Mouse (Mus musculus) lung, postnatal 0 days (tissue): Measurements from ENCODE around the gene Lrrc58. TPM values are rescaled to one million over a fixed set of nuclear protein-coding genes. Genes with fewer than 3 reads are reported as not detected.

Source experiments
- ATAC-seq: fragments of 200-750 bp; cut with Nextera tagmentation; 2 replicates; pipeline ENCODE4 v1.8.0; 2017; ENCODE audit warnings: moderate library complexity
- DNase-seq: peaks from one replicate; pipeline ENCODE4 v3.0.0-alpha.2; 2016; ENCODE audit warnings: low spot score
- H3K27ac ChIP-seq: fragments of 300-500 bp; sonication (generic); 2 replicates; pipeline ENCODE4 v1.5.1; 2014; ENCODE audit warnings: antibody characterized with exemption, mild to moderate bottlenecking, low read length, mixed read lengths
- H3K27me3 ChIP-seq: fragments of 300-500 bp; sonication (generic); replicated peaks from 2 replicates; pipeline ENCODE4 v1.6.1; 2014; ENCODE audit warnings: low read length, mixed read lengths; ENCODE audit not compliant: insufficient read depth
- H3K36me3 ChIP-seq: fragments of 300-500 bp; sonication (generic); 2 replicates; pipeline ENCODE4 v1.6.1; 2014; ENCODE audit warnings: low read length, mixed read lengths; ENCODE audit not compliant: insufficient read depth
- H3K4me1 ChIP-seq: fragments of 300-500 bp; sonication (generic); 2 replicates; pipeline ENCODE4 v1.6.1; 2014; ENCODE audit warnings: antibody characterized with exemption, low read depth, low read length, mixed read lengths; ENCODE audit not compliant: insufficient read depth
- H3K4me2 ChIP-seq: fragments of 300-500 bp; sonication (generic); replicated peaks from 2 replicates; pipeline ENCODE4 v1.6.1; 2014; ENCODE audit warnings: low read depth, mild to moderate bottlenecking, low read length, moderate library complexity, mixed read lengths
- H3K4me3 ChIP-seq: fragments of 300-500 bp; sonication (generic); 2 replicates; pipeline ENCODE4 v1.5.1; 2014; ENCODE audit warnings: low read depth, low read length
- H3K9ac ChIP-seq: fragments of 300-500 bp; sonication (generic); replicated peaks from 2 replicates; pipeline ENCODE4 v1.6.1; 2014; ENCODE audit warnings: low read depth, mild to moderate bottlenecking
- H3K9me3 ChIP-seq: fragments of 300-500 bp; sonication (generic); 2 replicates; pipeline ENCODE4 v1.6.1; 2016; ENCODE audit warnings: low read length, mixed read lengths
- CTCF ChIP-seq: IDR thresholded peaks from 2 replicates; pipeline ENCODE4 v1.5.1; 2016; ENCODE audit warnings: antibody characterized with exemption, mild to moderate bottlenecking
- EP300 ChIP-seq: IDR thresholded peaks from 2 replicates; pipeline ENCODE4 v1.6.1; 2016; ENCODE audit warnings: antibody characterized with exemption, mild to moderate bottlenecking, control low read depth
- WGBS: fragments of 180-500 bp; shearing (Covaris S2); extraction: QIAGEN DNeasy Blood & Tissue Kit; methylation state at CpG from one replicate; pipeline ENCODE4 v1.1.7; 2014; 5-methylcytosine and 5-hydroxymethylcytosine counted together
- polyA plus RNA-seq: library from polyadenylated mRNA; unstranded; fragments of >200 nt; fragmentation: Nextera tagmentation; extraction: Ambion mirVana; gene quantifications from 2 replicates; pipeline ENCODE4 v1.2.1, GENCODE M21; 2015

Gene Lrrc58
- polyA plus RNA-seq, 1 experiment from 2014 or later = 40.7 TPM

- TF ChIP-seq EP300 (no peak), CTCF (no peak)
- Histone ChIP-seq H3K9ac (no peak overlapping the region), H3K4me2 (no peak overlapping the region), H3K27ac (no peak overlapping the region), H3K4me1 (no peaks in the 10 kb centered on the region; the same call in 1 of the 2 replicates), H3K36me3 (no peaks in the 10 kb centered on the region), H3K27me3 (no peaks in the 10 kb centered on the region), H3K9me3 (no peaks in the 10 kb centered on the region), H3K4me3 (no peak overlapping the region)
- no peak for ATAC-seq
- DNase-seq = no peak
- 62% methylated on average over 14 of the region's 14 CpGs for WGBS
Measured at GRCm38 (mm10) chr16:37854054-37854453, 14.1 kb upstream of the Lrrc58 start.

GRCm38 (mm10) chr16:37854593-37854992 is 13.6 kb upstream of the Lrrc58 start:
- 36% methylated on average over 5 of the region's 5 CpGs for WGBS
- H3K4me3 ChIP-seq = no peak overlapping the region
- TF ChIP-seq CTCF (no peak), EP300 (no peak)
- H3K4me1 ChIP-seq = no peaks in the 10 kb centered on the region; the same call in 1 of the 2 replicates
- ATAC-seq = no peak
- H3K36me3 ChIP-seq = no peaks in the 10 kb centered on the region
- H3K9ac ChIP-seq = no peak overlapping the region
- no peak overlapping the region for H3K27ac ChIP-seq
- H3K4me2 ChIP-seq = no peak overlapping the region
- H3K27me3 ChIP-seq = no peaks in the 10 kb centered on the region
- no peaks in the 10 kb centered on the region for H3K9me3 ChIP-seq
- no peak for DNase-seq

- H3K9ac ChIP-seq = no peak overlapping the region
- ATAC-seq (no peak), DNase-seq (no peak)
- H3K4me2 ChIP-seq = no peak overlapping the region
- no peaks in the 10 kb centered on the region for H3K9me3 ChIP-seq
- no peaks in the 10 kb centered on the region; the same call in 1 of the 2 replicates for H3K4me1 ChIP-seq
- TF ChIP-seq EP300 (no peak), CTCF (no peak)
- H3K27ac ChIP-seq = no peak overlapping the region
- H3K36me3 ChIP-seq = no peaks in the 10 kb centered on the region
- WGBS = 47% methylated on average over 8 of the region's 8 CpGs
- H3K4me3 ChIP-seq = no peak overlapping the region
- no peaks in the 10 kb centered on the region for H3K27me3 ChIP-seq
Measured at GRCm38 (mm10) chr16:37855583-37855982, 12.6 kb upstream of the Lrrc58 start.

- no peak for TF ChIP-seq EP300
- no peak for TF ChIP-seq CTCF
- WGBS = 17% methylated on average over 3 of the region's 3 CpGs
Measured at GRCm38 (mm10) chr16:37856327-37856726, 11.9 kb upstream of the Lrrc58 start.

GRCm38 (mm10) chr16:37857495-37857894 is 10.7 kb upstream of the Lrrc58 start:
- no peak overlapping the region for H3K4me3 ChIP-seq
- no peak overlapping the region for H3K27ac ChIP-seq
- WGBS = 66% methylated on average over 8 of the region's 8 CpGs
- no peaks in the 10 kb centered on the region for H3K36me3 ChIP-seq
- no peak for DNase-seq
- no peaks in the 10 kb centered on the region for H3K27me3 ChIP-seq
- H3K9me3 ChIP-seq = no peaks in the 10 kb centered on the region
- ATAC-seq = no peak
- H3K4me2 ChIP-seq = no peak overlapping the region
- H3K4me1 ChIP-seq = no peaks in the 10 kb centered on the region; the same call in 1 of the 2 replicates
- TF ChIP-seq EP300 = no peak
- no peak for TF ChIP-seq CTCF
- no peak overlapping the region for H3K9ac ChIP-seq

More at GRCm38 (mm10) chr16:37856327-37856726, 11.9 kb upstream of the Lrrc58 start:
- Histone ChIP-seq H3K4me2 (no peak overlapping the region), H3K9ac (no peak overlapping the region), H3K4me1 (no peaks in the 10 kb centered on the region; the same call in 1 of the 2 replicates), H3K27ac (no peak overlapping the region), H3K9me3 (no peaks in the 10 kb centered on the region), H3K27me3 (no peaks in the 10 kb centered on the region), H3K4me3 (no peak overlapping the region), H3K36me3 (no peaks in the 10 kb centered on the region)
- ATAC-seq (no peak), DNase-seq (no peak)

- Histone ChIP-seq H3K9ac (no peak overlapping the region), H3K36me3 (no peaks in the 10 kb centered on the region), H3K27ac (no peak overlapping the region), H3K4me3 (no peak overlapping the region), H3K9me3 (no peaks in the 10 kb centered on the region), H3K4me2 (no peak overlapping the region), H3K4me1 (no peaks in the 10 kb centered on the region), H3K27me3 (no peaks in the 10 kb centered on the region)
- ATAC-seq (no peak), DNase-seq (no peak)
- no peak for TF ChIP-seq CTCF
- TF ChIP-seq EP300 = no peak
- 80% methylated on average over 7 of the region's 7 CpGs for WGBS
Measured at GRCm38 (mm10) chr16:37860213-37860612, 8.0 kb upstream of the Lrrc58 start.

GRCm38 (mm10) chr16:37861029-37861428 is 7.2 kb upstream of the Lrrc58 start, which contains the start of gene Gm36028:
TSS of gene Gm36028 (minus strand) at chr16:37861146.
- H3K4me3 ChIP-seq = no peak within 1 kb of the TSS
- TF ChIP-seq CTCF = no peak
- TF ChIP-seq EP300 = no peak
- H3K36me3 ChIP-seq = no peaks in the 10 kb centered on the region
- whole genome bisulfite sequencing = 76% methylated on average over 7 of the region's 7 CpGs
- H3K27me3 ChIP-seq = no peaks in the 10 kb centered on the region
- no peak within 1 kb of the TSS for H3K9ac ChIP-seq
- H3K9me3 ChIP-seq = no peaks in the 10 kb centered on the region
- no peaks in the 10 kb centered on the region for H3K4me1 ChIP-seq
- no peak within 1 kb of the TSS for H3K27ac ChIP-seq
- no peak within 1 kb of the TSS for H3K4me2 ChIP-seq
- ATAC-seq (no peak), DNase-seq (no peak)
